Mouse (Mus musculus) ES-E14 (cell line): ENCODE data around the gene Alg1.

ENCODE experiments used
- CHD2 ChIP-seq: IDR thresholded peaks from 2 replicates; pipeline ENCODE4 v1.6.1; 2014; ENCODE audit warnings: mild to moderate bottlenecking, low read depth, low read length, inconsistent platforms
- HCFC1 ChIP-seq: IDR thresholded peaks from 2 replicates; pipeline ENCODE4 v1.6.1; 2012; ENCODE audit warnings: low read length, inconsistent platforms, borderline replicate concordance; ENCODE audit not compliant: insufficient read depth
- MAFK ChIP-seq: IDR thresholded peaks from 2 replicates; pipeline ENCODE4 v1.6.1; 2014; ENCODE audit warnings: mild to moderate bottlenecking, low read depth, low read length, inconsistent platforms; ENCODE audit not compliant: insufficient read depth
- ZC3H11A ChIP-seq: IDR thresholded peaks from 2 replicates; pipeline ENCODE4 v1.6.1; 2012; ENCODE audit warnings: low read depth, mild to moderate bottlenecking, inconsistent platforms, low read length, borderline replicate concordance
- ZNF384 ChIP-seq: IDR thresholded peaks from 2 replicates; pipeline ENCODE4 v1.6.1; 2012; ENCODE audit warnings: low read depth, low read length, inconsistent platforms

DNA sequence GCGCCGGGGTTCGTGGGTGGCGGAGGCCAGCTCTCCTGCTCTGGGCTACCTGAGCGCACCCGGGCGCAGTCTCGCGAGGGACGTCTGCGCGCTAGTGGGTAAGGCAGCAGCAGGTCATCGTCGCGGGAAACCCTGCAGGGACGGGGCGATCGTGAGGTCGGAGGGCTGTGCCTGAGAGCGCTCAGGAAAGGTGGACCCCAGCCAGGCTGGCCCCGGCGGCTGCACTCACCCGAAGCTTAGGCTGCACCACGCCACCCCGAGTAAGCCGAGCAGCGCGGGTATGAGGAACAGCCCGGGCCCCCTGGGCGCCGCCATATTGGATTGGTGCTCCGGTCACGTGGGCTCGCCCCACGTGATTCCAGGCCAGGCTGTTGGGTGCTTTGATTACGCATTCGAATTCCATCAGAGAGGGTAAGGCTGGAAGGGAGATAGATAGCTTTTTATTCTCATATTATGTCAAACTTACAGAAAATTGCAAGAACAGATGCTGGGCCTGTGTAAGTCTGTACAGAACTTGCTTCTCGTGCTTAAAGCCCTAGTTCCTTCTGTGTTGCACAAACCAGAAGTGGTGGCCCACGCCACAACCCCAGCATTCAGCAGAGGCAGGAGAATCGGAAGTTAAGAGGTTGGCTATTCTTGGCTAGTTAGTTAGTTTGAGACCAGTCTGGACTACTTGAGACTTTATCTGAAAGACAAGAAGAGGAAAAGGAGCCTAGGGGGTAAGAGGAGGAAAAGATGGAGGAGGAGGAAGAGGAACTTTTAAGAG, 29.6 kb upstream of the Alg1 start, which contains the start of gene Nagpa:
- TF ChIP-seq CHD2 (no peak; the same call in none of the 2 replicates), MAFK (no peak), HCFC1 (peak; percentile 90), ZC3H11A (no peak), ZNF384 (no peak)
